Mouse (Mus musculus): ENCODE measurements around the gene Lrrc8b.

- TF ChIP-seq CTCF (IDR thresholded peaks at IDR 0.05; ENCODE audit: insufficient read depth, low read length) (no peak), POLR2A (IDR thresholded peaks at IDR 0.05; ENCODE audit: borderline replicate concordance, extremely low read depth, low read depth, low read length) (no peak)
Observed at GRCm38 (mm10) chr5:105530576-105530975, 115.0 kb downstream of the Lrrc8b start.

Data from lung, adult 2 months (tissue).